Mouse (Mus musculus): ENCODE measurements around the gene Mfsd4b4. TPM values are rescaled to one million over a fixed set of nuclear protein-coding genes. Genes with fewer than 3 reads are reported as not detected.
"Not testable (repeated sequence)": the region's sequence is repeated elsewhere in the genome, so short reads cannot be mapped to it uniquely, and the experiment has no call there.

Mfsd4b4 gene
- 4.0 and 5.2 TPM in 2 replicates for polyA plus RNA-seq (2016; fragmentation: Nextera tagmentation; extraction: Ambion mirVana)

DNA sequence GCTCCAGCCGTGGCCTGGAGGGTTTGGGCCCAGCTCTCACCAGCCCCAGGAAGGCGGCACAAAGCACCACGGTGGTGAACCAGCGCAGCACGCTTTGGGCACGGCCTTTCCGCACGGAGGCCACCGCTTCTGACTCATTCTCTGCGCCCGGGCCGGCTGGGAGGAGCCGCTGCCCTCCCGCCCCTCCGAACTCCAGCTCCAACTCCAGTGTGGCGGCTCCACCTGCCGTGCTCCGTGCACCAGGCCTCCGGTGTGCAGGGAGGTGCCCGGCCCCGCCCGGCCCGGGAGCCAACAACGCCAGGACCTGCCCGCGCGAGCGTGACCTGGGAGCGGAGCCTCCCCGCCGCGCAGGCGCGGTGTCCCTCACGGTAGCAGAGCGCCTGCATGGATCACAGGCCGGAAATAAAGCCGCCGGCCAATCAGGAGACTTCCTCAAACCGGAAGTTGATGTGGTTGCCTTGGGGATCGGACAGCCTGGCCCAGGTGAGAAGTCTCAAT is at the start of gene Mfsd4b4:
Gene Mfsd4b4 (minus strand): TSS at position 365 of the 498 bp plus-strand sequence.
- Histone ChIP-seq H3K27ac (peak within 1 kb of the TSS; percentile 98), H3K36me3 (no peaks in the 10 kb centered on the region), H3K4me1 (peaks cover 16% of the 10 kb centered on the region), H3K27me3 (ENCODE audit: low read depth, poor library complexity, severe bottlenecking) (no peaks in the 10 kb centered on the region), H3K9me3 (replicated peaks) (no peaks in the 10 kb centered on the region), H3K4me3 (peak within 1 kb of the TSS; percentile 85)
- under 1% methylated on average over 41 of the region's 41 CpGs for WGBS
- peak; percentile 95 for DNase-seq (ENCODE audit: low spot score)

- not testable (repeated sequence) for H3K27me3 ChIP-seq (ENCODE audit: low read depth, poor library complexity, severe bottlenecking); H3K27ac ChIP-seq; H3K36me3 ChIP-seq; DNase-seq (ENCODE audit: low spot score); H3K4me1 ChIP-seq; H3K9me3 ChIP-seq (replicated peaks); H3K4me3 ChIP-seq
- 85% methylated on average over 3 of the region's 3 CpGs for WGBS
Observed at GRCm38 (mm10) chr10:39947195-39947594, 48.2 kb upstream of the Mfsd4b4 start.

GRCm38 (mm10) chr10:39936553-39936952 is 37.5 kb upstream of the Mfsd4b4 start:
- 83% methylated on average over 7 of the region's 7 CpGs for WGBS

GRCm38 (mm10) chr10:39926616-39927139 is 27.6 kb upstream of the Mfsd4b4 start, which contains the start of gene Mfsd4b2:
Gene Mfsd4b2, minus strand, starts transcription at chr10:39926923.
- WGBS: 2% methylated on average over 41 of the region's 41 CpGs
- H3K9me3 ChIP-seq (replicated peaks): no peaks in the 10 kb centered on the region
- peak; percentile 68 for DNase-seq (ENCODE audit: low spot score)
- H3K4me1 ChIP-seq: peaks cover 10% of the 10 kb centered on the region
- H3K27me3 ChIP-seq (ENCODE audit: low read depth, poor library complexity, severe bottlenecking): peaks cover 35% of the 10 kb centered on the region
- peak within 1 kb of the TSS; percentile 57 for H3K4me3 ChIP-seq
- H3K36me3 ChIP-seq: no peaks in the 10 kb centered on the region
- peak within 1 kb of the TSS; percentile 79 for H3K27ac ChIP-seq

More at GRCm38 (mm10) chr10:39936553-39936952, 37.5 kb upstream of the Mfsd4b4 start:
- Histone ChIP-seq H3K4me1 (no peaks in the 10 kb centered on the region), H3K36me3 (no peaks in the 10 kb centered on the region), H3K27me3 (ENCODE audit: low read depth, poor library complexity, severe bottlenecking) (no peaks in the 10 kb centered on the region), H3K27ac (no peak overlapping the region), H3K4me3 (no peak overlapping the region), H3K9me3 (replicated peaks) (no peaks in the 10 kb centered on the region)
- no peak for DNase-seq (ENCODE audit: low spot score)

GRCm38 (mm10) chr10:39924556-39924955 is 25.5 kb upstream of the Mfsd4b4 start:
- peaks cover 10% of the 10 kb centered on the region for H3K4me1 ChIP-seq
- not testable (repeated sequence) for H3K36me3 ChIP-seq; H3K9me3 ChIP-seq (replicated peaks); H3K4me3 ChIP-seq; H3K27ac ChIP-seq; DNase-seq (ENCODE audit: low spot score)
- H3K27me3 ChIP-seq (ENCODE audit: low read depth, poor library complexity, severe bottlenecking): peaks cover 35% of the 10 kb centered on the region
- 75% methylated on average over 8 of the region's 8 CpGs for WGBS

GRCm38 (mm10) chr10:39912616-39913015 is 13.6 kb upstream of the Mfsd4b4 start:
- Histone ChIP-seq H3K27me3 (ENCODE audit: low read depth, poor library complexity, severe bottlenecking) (no peaks in the 10 kb centered on the region), H3K27ac (no peak overlapping the region), H3K36me3 (no peaks in the 10 kb centered on the region), H3K4me3 (no peak overlapping the region), H3K9me3 (replicated peaks) (no peaks in the 10 kb centered on the region), H3K4me1 (no peaks in the 10 kb centered on the region)
- no peak for DNase-seq (ENCODE audit: low spot score)

DNA sequence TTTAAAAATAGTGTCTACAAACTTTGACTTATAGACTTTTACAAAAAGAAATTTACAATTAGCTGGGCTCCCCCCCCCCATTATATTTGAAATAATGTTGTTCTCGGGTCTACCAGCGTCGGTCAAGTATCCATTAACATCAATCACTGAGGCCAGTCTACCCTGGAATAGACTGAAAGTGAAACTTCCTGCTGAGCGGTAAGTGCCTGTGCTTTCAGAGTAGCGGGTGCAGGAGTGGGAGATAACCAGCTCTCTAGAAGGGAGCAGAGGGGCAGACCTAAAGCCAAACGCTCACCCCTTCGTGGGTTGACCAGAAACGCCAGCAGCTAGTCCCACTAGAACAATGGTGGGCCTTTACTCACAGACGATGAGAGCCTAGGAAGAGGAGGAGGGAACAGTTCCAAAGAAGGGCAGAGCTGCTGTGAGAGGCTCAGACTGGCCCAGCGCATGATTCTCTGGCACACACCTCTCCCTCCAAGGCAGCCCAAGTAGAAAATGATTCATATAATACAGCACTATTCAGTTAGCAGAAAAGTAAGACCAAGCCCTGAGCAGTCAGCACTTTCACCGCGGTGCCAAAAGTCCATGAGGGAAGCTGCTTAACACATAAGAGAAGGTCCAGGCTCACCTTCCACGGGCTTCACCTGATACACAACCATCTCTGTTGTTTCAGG is 9.9 kb upstream of the Mfsd4b4 start:
- no peak overlapping the region for H3K27ac ChIP-seq
- no peaks in the 10 kb centered on the region for H3K9me3 ChIP-seq (replicated peaks)
- 78% methylated on average over 13 of the region's 13 CpGs for WGBS
- no peak for DNase-seq (ENCODE audit: low spot score)
- no peak overlapping the region for H3K4me3 ChIP-seq
- H3K27me3 ChIP-seq (ENCODE audit: low read depth, poor library complexity, severe bottlenecking): no peaks in the 10 kb centered on the region
- no peaks in the 10 kb centered on the region for H3K4me1 ChIP-seq
- no peaks in the 10 kb centered on the region for H3K36me3 ChIP-seq

DNA sequence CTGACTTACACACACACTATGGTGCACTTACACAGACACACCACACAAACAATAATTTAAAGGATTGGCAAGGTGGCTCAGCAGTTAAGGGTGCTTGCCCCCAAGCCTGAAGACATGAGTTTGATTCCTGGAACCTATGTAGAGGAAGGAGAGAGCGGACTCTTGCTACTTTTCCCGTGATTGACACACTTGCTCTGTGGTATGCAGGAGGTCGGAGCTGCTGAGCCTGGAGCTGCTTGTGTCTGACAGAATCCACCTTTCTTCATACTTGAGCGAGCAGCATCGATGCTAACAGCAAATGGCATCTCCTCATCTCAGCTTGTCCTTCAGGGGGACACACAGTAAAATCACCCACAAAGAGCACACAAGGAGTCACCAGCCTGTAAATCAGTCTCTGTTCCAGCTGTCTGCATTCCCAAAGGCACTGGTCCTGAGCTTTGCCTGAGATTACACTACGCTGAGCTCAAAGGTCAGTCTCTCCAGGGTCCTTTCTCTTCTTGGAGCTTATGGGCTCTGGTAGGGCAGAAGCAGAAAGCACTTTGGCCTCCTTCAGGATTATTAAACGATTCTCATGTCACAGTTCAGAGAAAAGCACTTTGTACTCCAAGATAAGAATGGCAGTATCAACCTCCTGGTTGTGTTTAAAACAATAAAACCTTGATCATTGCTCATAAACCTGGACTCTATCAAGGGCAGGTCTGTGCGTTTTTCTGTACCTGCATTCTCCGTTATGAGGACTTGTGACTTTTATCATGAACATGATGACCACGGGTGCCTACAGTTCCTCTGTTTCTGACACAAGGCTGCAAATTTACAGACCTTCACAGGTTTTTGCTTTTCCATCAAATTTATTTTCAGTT is 8.0 kb upstream of the Mfsd4b4 start:
- Histone ChIP-seq H3K4me1 (no peaks in the 10 kb centered on the region), H3K27ac (no peak overlapping the region), H3K27me3 (ENCODE audit: low read depth, poor library complexity, severe bottlenecking) (no peaks in the 10 kb centered on the region), H3K4me3 (no peak overlapping the region), H3K9me3 (replicated peaks) (no peaks in the 10 kb centered on the region), H3K36me3 (no peaks in the 10 kb centered on the region)
- no peak for DNase-seq (ENCODE audit: low spot score)
- WGBS: 85% methylated on average over 10 of the region's 10 CpGs

DNA sequence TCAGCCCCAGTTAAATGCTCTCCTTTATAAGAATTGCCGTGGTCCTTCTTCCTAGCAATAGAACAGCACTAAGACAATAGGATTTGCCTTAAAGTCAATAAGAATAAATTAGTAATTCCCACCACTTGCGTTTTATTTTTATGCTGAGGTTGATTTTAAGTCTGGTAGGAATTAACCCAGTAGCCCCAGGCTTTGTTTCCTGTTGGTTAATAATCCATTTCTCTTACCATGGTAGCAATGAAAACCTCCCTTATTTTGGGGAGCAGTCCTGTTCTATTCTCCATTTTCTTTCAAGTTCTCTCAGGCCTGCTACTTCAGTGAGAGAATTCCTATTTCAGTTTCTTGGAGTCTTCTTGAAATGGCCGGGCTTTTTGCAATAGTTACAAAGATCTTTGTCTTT is 5.2 kb upstream of the Mfsd4b4 start:
- no peak overlapping the region for H3K27ac ChIP-seq
- H3K27me3 ChIP-seq (ENCODE audit: low read depth, poor library complexity, severe bottlenecking): no peaks in the 10 kb centered on the region
- no peaks in the 10 kb centered on the region for H3K36me3 ChIP-seq
- WGBS: 83% methylated on average over 3 of the region's 3 CpGs
- no peaks in the 10 kb centered on the region for H3K9me3 ChIP-seq (replicated peaks)
- H3K4me3 ChIP-seq: no peak overlapping the region
- no peak for DNase-seq (ENCODE audit: low spot score)
- peaks cover 6% of the 10 kb centered on the region for H3K4me1 ChIP-seq

- H3K9me3 ChIP-seq (replicated peaks): no peaks in the 10 kb centered on the region
- H3K4me1 ChIP-seq: peaks cover 16% of the 10 kb centered on the region
- H3K4me3 ChIP-seq: no peak overlapping the region
- no peak for DNase-seq (ENCODE audit: low spot score)
- H3K27ac ChIP-seq: no peak overlapping the region
- H3K36me3 ChIP-seq: 0 out of 2 replicates have a peak, but pooled peaks cover 4% of the 10 kb centered on the region
- no peaks in the 10 kb centered on the region for H3K27me3 ChIP-seq (ENCODE audit: low read depth, poor library complexity, severe bottlenecking)
- 87% methylated on average over 5 of the region's 5 CpGs for WGBS
Observed at GRCm38 (mm10) chr10:39896503-39896902, 2.5 kb downstream of the Mfsd4b4 start.

- WGBS: 74% methylated on average over 11 of the region's 11 CpGs
- Histone ChIP-seq H3K27me3 (ENCODE audit: low read depth, poor library complexity, severe bottlenecking) (no peaks in the 10 kb centered on the region), H3K4me3 (no peak overlapping the region), H3K9me3 (replicated peaks) (no peaks in the 10 kb centered on the region), H3K36me3 (0 out of 2 replicates have a peak, but pooled peaks cover 7% of the 10 kb centered on the region), H3K27ac (no peak overlapping the region), H3K4me1 (peaks cover 9% of the 10 kb centered on the region)
- no peak for DNase-seq (ENCODE audit: low spot score)
Observed at GRCm38 (mm10) chr10:39893702-39894697, 5.0 kb downstream of the Mfsd4b4 start.

GRCm38 (mm10) chr10:39888621-39889020 is 10.4 kb downstream of the Mfsd4b4 start:
- no peaks in the 10 kb centered on the region for H3K27me3 ChIP-seq (ENCODE audit: low read depth, poor library complexity, severe bottlenecking)
- WGBS: 72% methylated on average over 3 of the region's 3 CpGs

More at GRCm38 (mm10) chr10:39888621-39889020, 10.4 kb downstream of the Mfsd4b4 start:
- Histone ChIP-seq H3K9me3 (replicated peaks) (no peaks in the 10 kb centered on the region), H3K27ac (no peak overlapping the region), H3K4me1 (no peaks in the 10 kb centered on the region), H3K4me3 (no peak overlapping the region), H3K36me3 (0 out of 2 replicates have a peak, but pooled peaks cover 7% of the 10 kb centered on the region)
- no peak for DNase-seq (ENCODE audit: low spot score)
